Comparison of ENCODE assay signal across 32 mouse cellular contexts in genomic region chr7:127139100-127139499, GRCm38 (mm10). TPM values are rescaled to one million over a fixed set of nuclear protein-coding genes. Genes with fewer than 3 reads are reported as not detected.
DNase-seq lines count a peak whose midpoint lies in the region; ATAC-seq and TF ChIP-seq lines count a peak whose summit lies in the region.
"Had no signal": no experiment of that assay in that cellular context is flagged by ENCODE, and none has a peak within 500 bp of the region (broad histone marks: within the 10 kb centered on the region; RNA-seq: fewer than 3 reads in every experiment).

No protein-coding gene starts in this region.

- intact Hi-C loops in left cerebral cortex, postnatal 14 days (cut with DNase I) = no loop called here

- 24% methylated on average over 7 of the region's 7 CpGs for WGBS in liver, embryonic 13.5 days (ENCODE audit: insufficient replicate concordance)

- H3K4me1 ChIP-seq in MEL (ENCODE audit: control insufficient read depth in 1 of 2, insufficient read depth in 2 of 2, low read length in 2 of 2) = peaks cover 17 to 57% of the 10 kb centered on the region in 2 experiments
- H3K4me1 ChIP-seq in liver, embryonic 13.5 days (replicated peaks) = peaks cover 99% of the 10 kb centered on the region
- H3K4me1 ChIP-seq: embryonic facial prominence, embryonic 12.5 days; heart, embryonic 12.5 days; neural tube, embryonic 12.5 days had no signal

- peak; percentile 93 to 97 for TF ChIP-seq EP300 in MEL (IDR thresholded peaks at IDR 0.05; ENCODE audit: low read depth in 1 of 2, low read length in 2 of 2)

- TF ChIP-seq CTCF in MEL (IDR thresholded peaks at IDR 0.05 in 2 of 3, conservative IDR thresholded peaks at IDR 0.05 in 1 of 3; ENCODE audit: control insufficient read depth in 1 of 3, insufficient read depth in 1 of 3, low read depth in 2 of 3, low read length in 3 of 3, poor library complexity in 1 of 3, severe bottlenecking in 1 of 3) = no peak

- DNase-seq in MEL (ENCODE audit: low read depth, low spot score) = peak; percentile 86
- DNase-seq in c-Kit-positive CD71-positive TER-119-positive erythroid progenitor cells, embryonic 14.5 days (ENCODE audit: low spot score) = peak; percentile 67
- DNase-seq in liver, embryonic 13.5 days = no peak
- no peak for DNase-seq in layer of hippocampus, postnatal 14 days (ENCODE audit: low spot score in 2 of 2)
- no peak for DNase-seq in left cerebral cortex, postnatal 14 days (ENCODE audit: low spot score in 2 of 2)
- no peak for DNase-seq in kidney, adult 8-10 months
- DNase-seq: adrenal gland, postnatal 36 days; B cell, adult 2 months; cerebellum, adult 2 months; cerebellum, postnatal 25 days; gastrocnemius, postnatal 14 days; heart, adult 18-20 months; heart, postnatal 10 days; kidney, postnatal 4 days; lung, adult 18-20 months; lung, postnatal 10 days; midbrain, embryonic 14.5 days; right cerebral cortex, postnatal 14 days; spleen, adult 18-20 months had no signal

- H3K36me3 ChIP-seq in MEL (ENCODE audit: control insufficient read depth in 1 of 2, insufficient read depth in 2 of 2, low read length in 2 of 2) = peaks cover 0 to 45% of the 10 kb centered on the region in 2 experiments; a peak in 3 of 4 replicates
- peaks cover 8% of the 10 kb centered on the region; the same call in 1 of the 2 replicates for H3K36me3 ChIP-seq in liver, embryonic 13.5 days
- H3K36me3 ChIP-seq: embryonic facial prominence, embryonic 12.5 days; heart, embryonic 12.5 days; hindbrain, embryonic 10.5 days; kidney, embryonic 15.5 days; neural tube, embryonic 12.5 days had no signal

- H3K79me2 ChIP-seq in MEL (ENCODE audit: control insufficient read depth, insufficient read depth, low read length, poor library complexity) = peaks cover 43% of the 10 kb centered on the region

- H3K27me3 ChIP-seq in MEL (ENCODE audit: control insufficient read depth in 1 of 2, insufficient read depth in 2 of 2, low read length in 2 of 2) = no peaks in the 10 kb centered on the region
- H3K27me3 ChIP-seq in liver, embryonic 13.5 days = no peaks in the 10 kb centered on the region
- H3K27me3 ChIP-seq: CH12.LX; embryonic facial prominence, embryonic 12.5 days; kidney, embryonic 15.5 days; neural tube, embryonic 12.5 days had no signal

- peak; percentile 72 for ATAC-seq in liver, embryonic 13.5 days (ENCODE audit: low read depth)
- peak; percentile 22 for ATAC-seq in megakaryocyte-erythroid progenitor cell, adult 5-6 weeks (replicated peaks; ENCODE audit: low FRiP score, low TSS enrichment, poor library complexity, severe bottlenecking)
- ATAC-seq: forebrain, embryonic 16.5 days; hindbrain, embryonic 16.5 days; intestine, embryonic 16.5 days had no signal

- no peak for TF ChIP-seq RAD21 in MEL (IDR thresholded peaks at IDR 0.05; ENCODE audit: low read depth, low read length)

- H3K9ac ChIP-seq in MEL (ENCODE audit: control insufficient read depth, low read depth, low read length, poor library complexity, severe bottlenecking) = peak overlapping the region; percentile 65
- H3K9ac ChIP-seq in liver, embryonic 13.5 days = peak overlapping the region; percentile 57; the same call in 1 of the 2 replicates
- H3K9ac ChIP-seq: embryonic facial prominence, embryonic 12.5 days; heart, embryonic 12.5 days; kidney, embryonic 15.5 days; neural tube, embryonic 12.5 days had no signal

- H3K9me3 ChIP-seq in MEL (replicated peaks; ENCODE audit: insufficient read depth, low read length) = no peaks in the 10 kb centered on the region
- no peaks in the 10 kb centered on the region for H3K9me3 ChIP-seq in liver, embryonic 13.5 days (replicated peaks)
- H3K9me3 ChIP-seq: embryonic facial prominence, embryonic 12.5 days; heart, embryonic 12.5 days; hindbrain, embryonic 10.5 days; kidney, embryonic 15.5 days; neural tube, embryonic 12.5 days had no signal

- H3K4me3 ChIP-seq in MEL (ENCODE audit: control insufficient read depth in 1 of 2, insufficient read depth in 1 of 2, low read depth in 2 of 2, low read length in 2 of 2) = peak overlapping the region in 1 of 2 experiments; percentile 18; a peak in 2 of 4 replicates
- no peak overlapping the region for H3K4me3 ChIP-seq in liver, embryonic 13.5 days (replicated peaks)
- H3K4me3 ChIP-seq: embryonic facial prominence, embryonic 12.5 days; heart, embryonic 12.5 days; hindbrain, embryonic 10.5 days; kidney, embryonic 15.5 days; neural tube, embryonic 12.5 days had no signal

- H3K4me2 ChIP-seq in liver, embryonic 13.5 days = peak overlapping the region; percentile 50
- H3K4me2 ChIP-seq: embryonic facial prominence, embryonic 12.5 days; heart, embryonic 12.5 days; kidney, embryonic 15.5 days; neural tube, embryonic 12.5 days had no signal

- peak in 1 of 2 experiments; percentile 76; a peak in 2 of 4 replicates for TF ChIP-seq POLR2A in MEL (IDR thresholded peaks at IDR 0.05; ENCODE audit: control insufficient read depth in 1 of 2, insufficient read depth in 1 of 2, low read depth in 1 of 2, low read length in 2 of 2, poor library complexity in 1 of 2)

- peak overlapping the region; percentile 99 for H3K27ac ChIP-seq in MEL (ENCODE audit: control insufficient read depth, low read depth, low read length)
- H3K27ac ChIP-seq in liver, embryonic 13.5 days = peak overlapping the region; percentile 94
- H3K27ac ChIP-seq: embryonic facial prominence, embryonic 12.5 days; hindbrain, embryonic 10.5 days; kidney, embryonic 15.5 days; neural tube, embryonic 12.5 days had no signal

TF ChIP-seq in MEL, 35 proteins besides CTCF, POLR2A, EP300 and RAD21 (continues in another document):
- TF ChIP-seq TCF12 (IDR thresholded peaks at IDR 0.05; ENCODE audit: low read depth, low read length) = peak; percentile 92
- TF ChIP-seq GATA1 (IDR thresholded peaks at IDR 0.05; ENCODE audit: low read depth, low read length) = peak; percentile 93
- peak; percentile 78 for TF ChIP-seq TAL1 (IDR thresholded peaks at IDR 0.05; ENCODE audit: low read length)
- peak; percentile 74; the same call in 1 of the 2 replicates for TF ChIP-seq RCOR1 (IDR thresholded peaks at IDR 0.05; ENCODE audit: low read depth, low read length)
- TF ChIP-seq SIN3A (IDR thresholded peaks at IDR 0.05; ENCODE audit: low read length) = peak; percentile 96
- peak; percentile 66 for TF ChIP-seq NELFE (IDR thresholded peaks at IDR 0.05; ENCODE audit: low read depth, low read length)
- no peak for TF ChIP-seq CHD2 (IDR thresholded peaks at IDR 0.05; ENCODE audit: low read length)
- no peak for TF ChIP-seq NRF1 (IDR thresholded peaks at IDR 0.05; ENCODE audit: insufficient read depth, low read depth, low read length, poor library complexity, severe bottlenecking)
- peak; percentile 91 for TF ChIP-seq ETS1 (IDR thresholded peaks at IDR 0.05; ENCODE audit: low read depth, low read length)

RNA-seq across cellular contexts. Expression of gene Spn, which starts 1.5 kb away (rescaled TPM):
- 169 and 182 TPM in 2 replicates for total RNA-seq in MEL (2012; rRNA removed)
- 100 to 1,000 TPM; 135 to 184 TPM for polyA plus RNA-seq in MEL (2012; ENCODE audit: insufficient read depth in 1 of 2, insufficient read length in 2 of 2, low read depth in 1 of 2, low replicate concordance in 2 of 2, missing spikeins in 1 of 2)
- 8.2 and 8.7 TPM in 2 replicates for polyA plus RNA-seq in liver, embryonic 13.5 days (2015; fragmentation: Nextera tagmentation; extraction: Ambion mirVana)
- total RNA-seq in megakaryocyte-erythroid progenitor cell, adult 5-6 weeks (2014; fragmentation: Nextera tagmentation) = 134 and 142 TPM in 2 replicates
- total RNA-seq in megakaryocyte-erythroid progenitor cell, adult 5-6 weeks (2017) = 294 and 351 TPM in 2 replicates
- under 1 TPM; 0.65 to 0.95 TPM for total RNA-seq in layer of hippocampus, postnatal 14 days (2021)
- total RNA-seq in left cerebral cortex, postnatal 14 days (2021) = under 1 TPM in 1 of 2 experiments, not detected in 1; 0.11 TPM
- polyA plus RNA-seq: embryonic facial prominence, embryonic 12.5 days; hindbrain, embryonic 10.5 days; hindbrain, embryonic 16.5 days; midbrain, embryonic 14.5 days had no signal

RNA-seq across cellular contexts. Expression of gene Qprt, which starts 17.1 kb away (rescaled TPM):
- 2.5 and 2.7 TPM in 2 replicates for total RNA-seq in MEL (2012; rRNA removed)
- 1 to 10 TPM in 1 of 2 experiments, not detected in 1; 3.7 TPM for polyA plus RNA-seq in MEL (2012; ENCODE audit: insufficient read depth in 1 of 2, insufficient read length in 2 of 2, low read depth in 1 of 2, low replicate concordance in 2 of 2, missing spikeins in 1 of 2)
- 44.4 and 49.1 TPM in 2 replicates for polyA plus RNA-seq in liver, embryonic 13.5 days (2015; fragmentation: Nextera tagmentation; extraction: Ambion mirVana)
- total RNA-seq in megakaryocyte-erythroid progenitor cell, adult 5-6 weeks (2014; fragmentation: Nextera tagmentation) = 4.4 and 8.2 TPM in 2 replicates
- total RNA-seq in megakaryocyte-erythroid progenitor cell, adult 5-6 weeks (2017) = 1.7 and 5.3 TPM in 2 replicates
- under 1 TPM; 0.19 to 0.76 TPM for total RNA-seq in layer of hippocampus, postnatal 14 days (2021)
- total RNA-seq in left cerebral cortex, postnatal 14 days (2021) = under 1 TPM in 1 of 2 experiments, not detected in 1; 0.25 TPM

RNA-seq across cellular contexts. Expression of gene AI467606, which starts 47.9 kb away (rescaled TPM):
- 51.1 and 54.9 TPM in 2 replicates for total RNA-seq in MEL (2012; rRNA removed)
- 100 to 1,000 TPM in 1 of 2 experiments, 10 to 100 TPM in 1; 79.4 to 101 TPM for polyA plus RNA-seq in MEL (2012; ENCODE audit: insufficient read depth in 1 of 2, insufficient read length in 2 of 2, low read depth in 1 of 2, low replicate concordance in 2 of 2, missing spikeins in 1 of 2)
- 7.0 and 7.3 TPM in 2 replicates for polyA plus RNA-seq in liver, embryonic 13.5 days (2015; fragmentation: Nextera tagmentation; extraction: Ambion mirVana)
- total RNA-seq in megakaryocyte-erythroid progenitor cell, adult 5-6 weeks (2014; fragmentation: Nextera tagmentation) = 17.6 and 18.5 TPM in 2 replicates
- 14.2 and 17.9 TPM in 2 replicates for total RNA-seq in megakaryocyte-erythroid progenitor cell, adult 5-6 weeks (2017)
- total RNA-seq in layer of hippocampus, postnatal 14 days (2021) = 1 to 10 TPM; 1.1 to 2.7 TPM
- 1 to 10 TPM; 1.3 to 1.6 TPM for total RNA-seq in left cerebral cortex, postnatal 14 days (2021)

RNA-seq across cellular contexts. Expression of gene Zg16, which starts 52.0 kb away (rescaled TPM):
- 57.1 and 89.3 TPM in 2 replicates for total RNA-seq in MEL (2012; rRNA removed)
- 10 to 100 TPM in 1 of 2 experiments, not detected in 1; 50.4 TPM for polyA plus RNA-seq in MEL (2012; ENCODE audit: insufficient read depth in 1 of 2, insufficient read length in 2 of 2, low read depth in 1 of 2, low replicate concordance in 2 of 2, missing spikeins in 1 of 2)
- polyA plus RNA-seq in liver, embryonic 13.5 days (2015; fragmentation: Nextera tagmentation; extraction: Ambion mirVana) = not detected in 2 replicates
- total RNA-seq in megakaryocyte-erythroid progenitor cell, adult 5-6 weeks (2014; fragmentation: Nextera tagmentation) = 61.9 and 97.7 TPM in 2 replicates
- 27.8 and 47.2 TPM in 2 replicates for total RNA-seq in megakaryocyte-erythroid progenitor cell, adult 5-6 weeks (2017)
- not detected for total RNA-seq in layer of hippocampus, postnatal 14 days (2021)
- total RNA-seq in left cerebral cortex, postnatal 14 days (2021) = not detected
- total RNA-seq: adrenal gland, adult 18-20 months; adrenal gland, postnatal 36 days; CH12.LX; gastrocnemius, postnatal 14 days; heart, adult 18-20 months; heart, postnatal 10 days; layer of hippocampus, postnatal 10 days had no signal
- polyA plus RNA-seq: embryonic facial prominence, embryonic 12.5 days; forebrain, embryonic 16.5 days; heart, embryonic 12.5 days; hindbrain, embryonic 10.5 days; hindbrain, embryonic 16.5 days; kidney, embryonic 15.5 days; limb, embryonic 11.5 days; midbrain, embryonic 14.5 days; neural tube, embryonic 12.5 days had no signal

RNA-seq across cellular contexts. Expression of gene Cd2bp2, which starts 56.8 kb away (rescaled TPM):
- 55.6 and 64.8 TPM in 2 replicates for total RNA-seq in MEL (2012; rRNA removed)
- 10 to 100 TPM in 1 of 2 experiments, not detected in 1; 56.7 TPM for polyA plus RNA-seq in MEL (2012; ENCODE audit: insufficient read depth in 1 of 2, insufficient read length in 2 of 2, low read depth in 1 of 2, low replicate concordance in 2 of 2, missing spikeins in 1 of 2)
- 27.1 and 32.1 TPM in 2 replicates for polyA plus RNA-seq in liver, embryonic 13.5 days (2015; fragmentation: Nextera tagmentation; extraction: Ambion mirVana)
- 49.6 and 54.8 TPM in 2 replicates for total RNA-seq in megakaryocyte-erythroid progenitor cell, adult 5-6 weeks (2014; fragmentation: Nextera tagmentation)
- 51.8 and 63.3 TPM in 2 replicates for total RNA-seq in megakaryocyte-erythroid progenitor cell, adult 5-6 weeks (2017)
- total RNA-seq in layer of hippocampus, postnatal 14 days (2021) = 10 to 100 TPM; 75.1 to 77.0 TPM
- 10 to 100 TPM; 73.9 to 84.5 TPM for total RNA-seq in left cerebral cortex, postnatal 14 days (2021)

Comparison
In these comparisons a context has a peak if more than half of its experiments do, and no peak if none do; other contexts are left out.
1. DNase-seq: peak in MEL (single experiment) and c-Kit-positive CD71-positive TER-119-positive erythroid progenitor cells, embryonic 14.5 days (single experiment); none in liver, embryonic 13.5 days (single experiment), layer of hippocampus, postnatal 14 days (0 of 2), left cerebral cortex, postnatal 14 days (0 of 2) and kidney, adult 8-10 months (0 of 2).
2. RNA of gene Spn, which starts 1.5 kb away (total RNA-seq): 134 to 351 TPM in megakaryocyte-erythroid progenitor cell, adult 5-6 weeks and 169 to 182 TPM in MEL; 0.65 to 0.95 TPM in layer of hippocampus, postnatal 14 days and 0.11 TPM in left cerebral cortex, postnatal 14 days; every median in the first group is over 10 times any median in the second.
3. RNA of gene AI467606, which starts 47.9 kb away (total RNA-seq): 51.1 to 54.9 TPM in MEL and 14.2 to 18.5 TPM in megakaryocyte-erythroid progenitor cell, adult 5-6 weeks; 1.1 to 2.7 TPM in layer of hippocampus, postnatal 14 days and 1.3 to 1.6 TPM in left cerebral cortex, postnatal 14 days; every median in the first group is over 4 times any median in the second.